Mouse (Mus musculus) c-Kit-positive CD71-negative TER-119-negative erythroid progenitor cells, embryonic 14.5 days (primary cell): ENCODE data around the gene Pdzd2.

Experiments used
- DNase-seq: peaks from one replicate; pipeline ENCODE4 v3.0.0-alpha.2; 2013; ENCODE audit warnings: low read depth

Pdzd2 gene

DNA sequence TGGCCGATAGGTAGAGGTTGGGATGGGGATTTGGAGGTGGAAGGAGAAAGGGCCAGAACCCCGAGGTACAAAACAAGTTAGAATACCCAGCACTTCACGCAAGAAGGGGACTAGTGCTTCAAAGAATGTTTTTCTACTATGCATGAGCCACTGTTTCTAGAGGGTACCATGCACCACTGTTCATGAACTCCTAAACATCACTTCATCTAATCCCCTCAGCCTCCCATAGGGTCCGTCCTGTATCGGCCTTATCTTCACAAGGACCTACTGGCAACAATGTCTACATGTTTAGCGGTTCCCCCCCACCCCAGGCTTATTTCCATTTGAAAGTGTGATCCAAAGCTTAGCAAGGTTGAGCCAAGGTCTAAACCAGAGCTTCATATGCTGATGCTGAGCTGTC is 162.0 kb downstream of the Pdzd2 start:
- DNase-seq, result no peak

DNA sequence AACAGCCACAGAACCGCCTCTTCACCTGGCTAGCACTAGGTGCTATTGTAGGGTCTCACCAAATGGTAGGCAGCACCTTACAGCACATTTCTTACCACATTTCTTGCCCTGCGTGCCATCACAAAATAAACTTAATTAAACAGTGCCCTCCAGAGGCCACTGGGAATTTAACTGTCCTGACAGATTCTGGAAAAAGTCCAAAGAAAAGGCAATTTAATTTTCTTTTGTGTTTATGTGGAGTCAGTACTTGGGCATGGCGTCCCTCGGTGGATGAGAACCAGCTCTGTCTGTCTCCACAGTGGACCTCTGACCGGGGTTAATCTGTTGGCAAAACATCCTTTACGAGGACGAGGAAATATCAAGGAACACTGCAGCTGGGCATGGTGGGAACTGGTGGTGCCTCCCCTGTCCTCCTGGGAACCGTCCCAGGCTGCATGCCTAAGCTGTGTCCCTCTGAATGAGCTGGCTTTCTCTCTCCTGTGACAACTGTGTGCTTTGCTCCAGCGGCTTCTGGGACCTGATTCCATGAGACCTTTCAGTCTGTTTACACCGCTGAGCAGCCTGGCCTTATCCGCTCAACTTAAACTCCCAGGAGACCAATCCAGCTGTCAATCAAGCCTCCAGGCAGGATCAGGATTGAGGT is 162.5 kb downstream of the Pdzd2 start:
- DNase-seq, result peak; percentile 36

DNA sequence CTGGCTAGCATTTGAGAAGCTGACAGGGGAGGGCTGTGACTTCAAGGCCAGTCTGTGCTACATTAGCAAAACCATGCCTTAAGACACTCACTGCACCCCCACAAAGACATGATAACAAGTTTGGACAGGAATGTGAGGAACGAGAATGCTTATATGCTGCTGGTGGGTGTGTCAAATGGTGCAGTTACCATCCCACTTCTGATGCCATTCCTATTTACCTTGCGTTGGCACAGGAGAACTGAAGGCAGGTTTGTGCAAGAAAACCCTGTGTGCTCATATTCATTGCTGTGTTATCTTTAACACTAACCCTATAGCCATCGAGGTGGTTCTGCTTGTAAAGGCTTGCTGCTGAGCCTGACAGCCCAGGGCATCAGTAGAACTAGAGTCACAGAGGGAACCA is 166.1 kb downstream of the Pdzd2 start:
- no peak for DNase-seq

DNA sequence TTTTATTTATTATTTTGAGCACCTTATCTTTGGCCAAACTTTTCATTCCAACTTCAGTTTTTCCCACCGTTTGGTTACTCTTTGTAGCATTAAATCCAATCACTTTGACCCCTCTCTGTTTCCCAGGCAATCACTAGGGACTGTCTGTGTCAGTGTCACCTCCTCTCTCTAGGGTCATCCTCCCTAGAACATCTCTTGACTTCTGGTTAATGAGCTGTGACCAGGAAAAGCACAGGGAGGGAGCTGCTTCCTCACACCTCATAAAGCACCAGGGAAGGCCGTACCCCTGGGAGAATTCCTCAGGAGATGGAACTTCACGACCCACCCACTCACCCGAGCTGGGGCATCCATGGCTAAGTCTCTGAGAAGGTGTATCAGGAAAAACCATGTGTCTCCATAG is 168.6 kb downstream of the Pdzd2 start:
- no peak for DNase-seq

DNA sequence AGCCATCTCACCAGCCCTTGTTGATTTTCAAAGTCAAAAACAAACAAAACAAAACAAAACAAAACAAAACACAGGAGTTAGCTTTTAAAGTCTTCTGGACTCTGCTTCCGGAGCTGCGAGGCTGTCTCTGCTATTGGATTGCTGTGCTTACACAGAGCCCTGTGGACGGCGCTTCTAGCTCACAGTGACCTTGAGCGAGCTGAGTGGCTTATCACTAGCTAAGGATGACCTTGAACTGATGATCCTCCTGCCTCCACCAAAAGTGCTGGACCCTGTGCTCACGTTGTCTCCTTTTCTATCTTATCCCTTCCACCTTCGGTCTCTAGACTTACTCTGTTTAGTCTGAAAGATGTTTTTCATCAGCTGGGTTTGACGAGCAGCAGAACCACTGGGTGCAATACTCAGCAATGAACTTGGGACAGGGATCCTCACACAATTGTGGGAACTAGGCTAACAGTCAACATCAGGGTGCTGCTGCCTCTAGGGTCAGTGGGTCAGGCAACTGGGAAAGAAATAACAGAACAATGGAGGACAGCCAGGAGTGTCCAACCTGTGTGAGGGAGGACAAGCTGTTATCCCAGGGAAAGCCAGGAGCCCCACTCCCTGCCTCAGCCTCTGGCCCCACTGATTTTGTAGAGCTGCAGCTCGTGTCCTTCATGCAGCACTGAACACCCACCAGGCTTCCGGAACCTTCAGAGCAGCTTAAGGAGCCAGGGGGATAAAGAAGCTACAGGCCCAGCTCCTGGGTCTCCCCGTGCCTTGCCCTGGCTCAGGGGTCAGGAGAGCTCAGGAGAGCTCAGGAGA is 172.9 kb downstream of the Pdzd2 start:
- DNase-seq, result no peak

DNA sequence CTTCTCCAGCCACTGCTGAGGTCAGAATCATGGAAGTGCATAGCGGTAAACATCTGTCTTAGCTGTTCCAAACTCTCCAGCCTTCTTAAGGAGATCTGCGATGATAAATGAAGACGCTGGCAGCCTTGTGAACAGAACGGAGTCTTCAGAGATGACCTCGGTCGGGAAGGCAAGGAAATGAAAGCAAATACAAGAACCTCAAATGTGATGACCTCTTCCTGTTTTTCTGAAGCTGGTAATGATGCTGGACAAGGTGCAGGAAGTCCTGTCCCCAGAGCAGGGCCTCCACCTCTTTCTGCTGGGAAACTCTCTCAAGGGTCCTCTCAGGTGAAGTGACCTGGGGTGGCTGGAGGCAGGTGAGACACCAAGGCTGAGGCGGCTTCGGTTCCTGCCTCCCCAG is 174.4 kb downstream of the Pdzd2 start:
- DNase-seq, result no peak

DNA sequence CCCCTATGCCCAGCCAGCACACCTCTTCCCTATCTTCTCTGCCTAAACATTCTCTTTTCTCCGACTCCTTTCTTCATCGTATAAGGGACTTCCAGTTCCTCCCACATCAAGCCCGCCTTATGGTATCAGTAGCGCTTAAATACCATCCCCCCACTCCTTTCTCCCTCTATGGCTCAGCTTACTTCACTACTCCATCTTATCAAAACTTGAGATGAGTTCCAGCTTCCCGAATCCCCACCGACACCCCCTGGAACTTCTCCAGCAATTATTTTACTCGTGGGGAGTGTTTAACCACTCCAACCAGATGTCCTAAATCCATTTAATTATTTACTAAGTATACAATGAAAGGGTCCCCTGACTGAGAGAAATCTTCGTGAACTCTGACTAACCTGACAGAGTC is 179.2 kb downstream of the Pdzd2 start:
- DNase-seq, result no peak

DNA sequence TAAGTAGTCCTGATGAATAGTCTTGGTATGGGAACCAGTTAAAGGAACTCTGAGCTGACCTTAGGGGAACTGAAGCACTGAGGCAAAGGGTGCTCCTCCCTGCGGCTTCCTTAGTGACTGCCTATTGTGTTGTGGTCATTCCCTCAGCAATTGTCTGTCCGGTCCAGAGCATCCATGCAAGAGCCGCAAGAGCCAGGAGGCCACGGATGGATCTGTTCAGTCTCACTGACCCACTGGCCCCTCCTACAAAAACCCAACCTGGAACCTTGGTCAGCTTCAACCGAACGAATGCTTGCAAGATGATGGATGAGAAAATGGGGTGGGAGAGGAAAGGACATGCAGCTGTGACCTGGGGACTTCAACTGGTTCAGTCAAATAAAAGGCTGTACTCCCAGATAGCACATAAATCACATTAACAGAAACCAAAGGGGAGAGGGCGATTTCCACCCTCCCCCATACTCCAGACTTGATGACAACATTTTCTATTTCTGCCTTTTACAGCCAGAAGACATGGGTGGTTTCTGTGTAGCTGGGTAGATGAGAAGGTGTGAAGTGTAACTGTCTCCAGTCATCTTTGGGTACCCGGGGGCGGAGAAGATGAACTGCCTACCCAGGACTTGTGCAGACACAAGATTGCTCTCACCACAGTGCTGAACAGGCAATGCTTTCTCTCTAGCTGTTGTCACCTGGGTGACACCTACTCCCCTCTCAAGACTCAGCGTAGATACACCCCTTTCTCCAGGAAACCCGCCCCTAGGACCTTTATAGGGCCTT is 181.9 kb downstream of the Pdzd2 start:
- no peak for DNase-seq

DNA sequence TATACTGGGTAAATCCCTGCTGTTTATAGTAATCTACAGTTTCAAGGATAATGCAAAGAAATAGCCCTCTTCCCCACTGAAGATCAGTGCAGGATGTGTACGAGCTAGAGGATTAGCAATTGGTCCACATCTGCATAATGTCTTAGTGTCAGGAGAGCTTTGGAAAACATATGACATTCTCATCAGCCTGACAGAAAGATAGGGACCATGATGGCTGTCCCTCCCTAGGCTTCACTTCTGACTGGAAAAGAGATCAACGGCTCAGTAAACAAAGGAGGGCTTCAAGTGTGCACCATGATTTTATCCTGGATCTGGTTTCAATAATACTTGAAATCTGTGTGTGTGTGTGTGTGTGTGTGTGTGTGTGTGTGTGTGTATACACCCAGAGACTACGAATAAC is 186.5 kb downstream of the Pdzd2 start:
- DNase-seq, result no peak

DNA sequence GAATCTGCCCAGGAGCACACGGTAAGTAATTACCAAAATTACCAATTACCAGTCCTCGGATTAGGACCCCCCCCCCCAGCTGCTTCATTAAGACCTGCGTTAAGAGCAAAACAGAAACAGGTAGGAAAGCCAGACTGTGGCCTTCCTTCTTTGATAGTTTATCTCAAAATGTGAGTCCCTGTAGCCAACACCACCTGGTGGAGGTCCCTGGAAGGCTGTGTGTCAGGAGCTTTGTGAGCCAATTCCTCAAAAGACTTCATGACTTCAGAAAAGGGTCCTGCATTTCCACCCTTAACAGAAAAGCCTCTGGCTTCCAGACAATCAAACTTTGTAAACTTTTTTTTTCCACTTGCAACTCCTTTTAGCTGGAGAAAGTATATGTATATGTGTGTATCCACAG is 188.8 kb downstream of the Pdzd2 start:
- DNase-seq, result no peak

DNA sequence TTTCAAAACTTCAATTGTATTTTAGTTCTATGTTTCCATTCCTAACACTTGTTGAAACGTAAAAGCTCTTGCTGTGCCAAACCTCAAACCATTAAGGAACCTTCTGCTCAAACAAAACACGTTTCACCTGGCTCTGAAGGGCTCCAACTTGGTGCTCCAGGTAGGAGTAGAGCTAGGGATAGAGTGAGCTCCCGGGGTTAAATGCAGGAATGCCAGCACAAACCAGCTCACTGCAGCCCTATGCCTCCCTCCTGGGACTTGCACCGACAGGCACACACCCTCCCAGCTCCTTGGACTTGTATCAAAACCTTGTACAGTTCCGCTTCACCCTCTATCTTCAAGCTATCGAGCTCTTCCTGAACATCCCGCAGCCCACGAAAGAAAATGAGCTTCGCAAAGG is 189.3 kb downstream of the Pdzd2 start:
- no peak for DNase-seq

DNA sequence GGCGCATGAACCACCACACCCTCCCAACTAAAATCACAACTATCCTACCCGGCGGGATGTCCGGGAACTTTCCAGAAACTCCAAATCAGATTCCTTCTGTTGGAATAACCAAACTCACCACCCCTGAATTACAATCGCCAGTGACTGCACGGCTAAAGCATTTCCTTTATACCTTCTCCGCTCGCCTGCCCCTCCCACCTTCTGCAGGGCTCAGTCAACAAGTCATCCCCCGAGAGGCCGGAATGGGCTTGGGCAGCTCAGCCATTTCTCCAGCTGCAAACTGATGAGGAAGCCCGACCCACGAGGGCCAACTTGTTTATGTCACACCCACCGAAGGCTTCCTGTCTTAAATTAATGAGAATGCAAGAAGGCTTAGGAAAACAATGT is 189.8 kb downstream of the Pdzd2 start:
- DNase-seq, result no peak

DNA sequence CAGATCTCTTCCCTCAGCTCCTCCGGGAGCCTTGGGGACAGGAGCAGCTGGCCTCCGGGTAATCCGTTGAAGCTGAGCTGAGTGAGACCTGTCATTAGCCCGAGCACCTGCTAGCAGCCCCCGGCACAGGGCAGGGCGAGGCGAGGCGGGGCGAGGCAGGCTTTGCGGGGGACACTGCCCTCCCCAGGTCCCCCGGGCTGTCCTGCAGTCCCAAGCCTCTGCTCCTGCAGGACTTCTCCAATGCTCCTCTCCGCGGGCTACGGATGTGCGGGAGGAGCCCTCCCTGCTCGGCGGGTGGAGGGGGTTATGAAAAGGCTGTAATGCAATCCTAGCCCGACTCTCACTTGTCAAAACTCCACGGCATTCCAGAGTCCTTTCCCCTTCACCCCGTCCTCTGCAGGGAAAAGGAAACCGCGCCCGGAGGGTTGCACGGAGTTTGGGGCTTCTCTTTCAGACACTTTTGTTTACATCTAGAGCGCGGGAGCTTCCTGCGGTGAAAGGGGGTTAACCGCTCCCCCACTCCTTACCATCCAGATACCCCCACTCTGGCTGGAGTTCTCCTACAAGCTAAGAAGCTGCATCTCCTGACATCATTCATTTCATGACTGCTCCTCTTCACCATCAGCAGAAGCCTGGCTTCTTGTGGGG is 190.3 kb downstream of the Pdzd2 start:
- DNase-seq, result no peak

DNA sequence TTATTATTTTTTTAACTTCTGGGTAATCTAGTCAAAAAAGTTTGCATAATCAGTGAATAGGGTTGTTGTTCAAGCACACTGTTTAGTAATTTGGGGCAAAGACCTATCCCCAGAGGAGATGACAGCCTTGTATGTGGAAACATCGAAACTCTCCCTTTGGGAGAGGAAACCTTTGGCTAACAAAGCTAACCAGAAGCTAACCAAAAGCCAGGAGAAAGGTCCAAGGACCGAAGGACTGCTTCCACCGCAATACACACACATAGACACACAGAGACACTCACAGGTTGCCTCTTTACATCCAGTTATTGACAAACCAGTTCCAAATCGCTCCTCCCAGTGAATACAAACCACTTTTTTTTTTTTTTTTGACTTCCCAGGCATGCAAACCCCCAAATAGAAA is 191.0 kb downstream of the Pdzd2 start:
- no peak for DNase-seq

DNA sequence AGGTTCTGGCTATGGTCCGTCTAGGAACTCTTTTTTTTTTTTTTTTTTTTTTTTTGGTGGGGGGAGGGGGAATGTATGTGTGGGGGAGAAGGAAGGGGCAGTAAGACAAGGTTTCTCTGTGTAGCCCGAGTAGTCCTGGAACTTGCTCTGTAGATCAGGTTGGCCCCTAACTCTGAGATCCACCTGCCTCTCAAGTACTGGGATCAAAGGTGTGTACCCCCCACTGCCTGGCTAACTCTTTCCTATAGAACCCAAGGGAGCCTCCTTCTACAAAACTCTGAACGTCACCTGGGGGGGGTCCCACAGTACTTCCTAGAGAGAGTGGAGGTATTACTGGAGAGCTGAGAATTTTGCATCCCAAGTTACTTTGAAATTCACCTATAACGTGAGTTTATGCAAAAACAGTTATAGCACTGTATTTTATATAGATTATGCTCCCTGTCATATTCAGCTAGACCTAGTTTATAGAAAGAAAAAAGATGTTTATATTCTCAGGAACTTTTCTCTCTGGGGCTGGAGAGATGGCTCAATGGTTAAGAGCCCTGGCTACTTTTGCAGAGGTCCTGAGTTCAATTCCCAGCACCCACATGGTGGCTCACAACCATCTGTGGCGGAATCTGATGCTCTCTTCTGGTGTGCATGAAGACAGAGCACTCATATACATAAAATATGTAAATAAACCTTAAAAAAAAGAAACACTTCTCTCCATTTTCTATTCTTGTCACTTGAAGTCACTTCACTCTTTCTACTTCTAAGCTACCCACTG is 191.9 kb downstream of the Pdzd2 start:
- no peak for DNase-seq

DNA sequence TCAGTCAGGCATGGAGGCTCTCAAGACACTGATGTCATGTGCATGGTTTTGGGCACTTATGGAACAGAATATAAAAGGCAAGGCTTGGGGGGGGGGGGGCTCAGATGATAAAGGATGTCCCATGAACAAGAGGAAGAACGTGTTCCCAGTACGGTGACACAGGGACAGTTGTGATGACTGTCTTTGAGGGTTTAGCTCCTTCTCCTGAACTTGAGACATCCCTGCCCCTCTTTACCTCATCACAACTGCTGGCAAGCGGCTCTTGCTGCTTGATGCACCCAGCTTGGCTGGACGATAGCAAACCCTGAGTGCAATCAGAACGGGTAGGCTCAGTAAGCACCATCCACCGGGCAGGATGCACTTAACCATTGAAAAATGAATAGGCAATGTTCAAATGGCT is 192.9 kb downstream of the Pdzd2 start:
- no peak for DNase-seq

DNA sequence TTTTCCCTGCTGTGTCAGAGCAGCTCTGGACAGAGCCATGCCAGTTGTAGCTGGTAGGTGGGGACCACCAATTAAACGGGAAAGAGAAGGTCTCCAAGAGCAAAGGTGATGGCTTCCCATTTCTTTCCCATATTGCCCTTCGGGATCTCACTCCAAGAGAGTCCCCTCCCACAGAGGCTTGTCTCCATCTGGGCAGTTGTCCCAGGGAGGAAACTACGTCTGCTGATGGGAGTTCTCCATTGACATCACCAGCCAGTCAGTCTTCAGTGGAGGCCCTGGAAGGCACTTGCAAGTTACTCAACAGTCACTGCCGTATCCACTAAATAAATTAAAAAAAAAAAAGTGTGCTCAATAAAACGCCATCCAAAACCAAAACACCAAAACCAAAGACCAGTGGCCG is 194.1 kb downstream of the Pdzd2 start:
- DNase-seq, result no peak

DNA sequence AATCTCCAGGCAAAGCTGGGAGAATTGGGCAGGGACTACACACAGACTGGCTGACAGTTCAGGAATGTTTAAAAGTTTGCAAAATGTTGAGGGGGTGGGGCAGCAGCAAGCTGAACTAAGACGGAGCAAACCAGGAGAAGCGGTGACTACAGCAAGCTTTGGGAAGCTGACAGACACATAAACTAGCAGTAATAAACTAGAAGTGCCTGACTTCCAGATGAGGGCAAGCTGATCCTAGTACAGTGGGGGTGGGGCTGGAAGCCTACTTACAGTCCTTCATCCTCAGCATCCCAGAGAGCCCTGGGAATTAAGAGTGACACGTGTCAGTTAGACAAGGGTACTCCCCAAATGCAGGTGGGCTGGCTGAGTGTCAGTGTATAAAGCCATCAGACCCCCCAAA is 194.5 kb downstream of the Pdzd2 start:
- no peak for DNase-seq

DNA sequence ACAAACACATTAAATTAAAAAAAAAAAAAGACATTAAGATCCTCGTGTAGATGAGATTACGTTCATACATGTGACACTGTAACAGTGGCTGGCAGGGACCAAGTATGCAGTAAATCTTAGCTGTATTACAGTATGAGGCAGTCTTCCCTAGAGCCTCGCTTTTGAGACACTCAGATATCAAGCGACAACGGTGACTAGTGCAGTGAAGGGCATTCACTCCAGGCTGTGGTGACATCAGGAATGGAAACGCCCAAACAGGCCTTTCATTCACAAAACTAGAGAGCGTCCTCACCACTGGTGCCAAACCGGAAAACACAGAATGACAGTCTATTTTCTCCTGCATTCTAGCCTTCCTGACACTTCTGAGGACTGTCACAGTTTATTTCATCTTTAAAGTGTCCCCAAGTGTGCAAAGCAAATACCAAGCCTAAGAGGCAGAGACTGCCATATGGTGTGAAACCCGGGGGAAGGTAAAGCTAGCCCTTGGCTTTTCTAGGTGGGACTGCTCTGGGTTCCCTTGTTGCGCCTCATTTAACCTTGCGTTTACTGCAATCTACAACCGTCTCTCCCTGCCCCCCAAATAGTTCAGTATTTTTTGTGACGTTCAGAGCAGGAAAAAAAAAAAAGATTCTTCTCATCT is 195.9 kb downstream of the Pdzd2 start:
- no peak for DNase-seq

DNA sequence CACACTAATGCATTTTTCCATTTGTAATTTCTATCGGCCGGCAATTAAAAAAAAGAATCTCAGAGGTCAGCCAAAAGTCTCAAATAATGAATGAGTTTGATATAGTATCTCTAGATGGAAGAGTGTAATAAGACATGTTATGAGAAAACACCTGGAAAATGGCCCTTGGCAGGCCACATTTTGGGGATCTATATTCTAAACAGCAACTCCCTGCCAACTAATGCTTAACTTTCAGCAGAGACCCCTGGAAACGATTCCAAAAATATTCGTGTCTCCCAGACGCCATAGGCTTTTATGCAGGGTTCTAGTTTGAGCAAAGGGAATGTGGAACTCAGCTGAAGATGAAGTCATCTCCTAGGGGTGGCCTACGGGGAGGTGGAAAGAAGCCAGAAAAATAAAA is 197.4 kb downstream of the Pdzd2 start:
- DNase-seq, result no peak

DNA sequence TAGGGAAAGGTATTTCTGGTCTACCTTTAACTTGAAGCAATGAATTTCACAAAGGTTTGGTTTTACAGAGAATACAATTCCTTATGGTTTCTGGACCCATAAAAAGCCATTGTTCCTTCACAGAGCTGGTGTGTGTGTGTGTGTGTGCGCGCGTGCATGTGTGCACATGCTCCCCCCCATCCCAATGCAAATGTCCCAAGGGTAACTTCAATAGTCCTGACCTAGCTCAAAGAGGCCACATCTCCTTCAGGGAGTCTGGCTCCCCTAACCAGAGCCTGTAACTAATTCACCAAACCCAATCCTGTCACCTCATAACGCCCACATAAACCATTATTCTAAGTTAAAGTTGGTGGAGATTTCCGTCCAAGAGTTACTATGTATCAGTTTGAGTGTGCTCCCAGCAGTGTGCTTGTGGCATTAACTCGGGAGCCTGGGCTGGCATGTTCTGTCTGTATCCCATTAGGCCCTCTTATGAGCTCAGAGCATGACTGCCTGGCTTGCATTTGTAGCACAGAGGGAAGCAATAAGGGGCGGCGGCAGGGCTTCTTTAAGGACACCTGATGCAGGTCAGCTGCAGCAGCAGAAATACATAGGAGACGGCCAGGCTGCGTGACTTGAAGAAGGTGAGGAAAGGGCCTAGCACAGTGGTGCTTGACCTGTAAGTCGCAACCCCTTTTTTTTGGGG is 200.0 kb downstream of the Pdzd2 start:
- no peak for DNase-seq
